Mouse (Mus musculus) heart, adult 2 months (tissue): ENCODE results near the gene Colgalt2.
A peak's percentile ranks its signal among the peaks of the same experiment; 100 is the strongest.

ENCODE experiments used
- CTCF ChIP-seq: fragments of 200-600 bp; IDR thresholded peaks from 2 replicates; pipeline ENCODE4 v1.8.1; 2022; ENCODE audit warnings: antibody characterized with exemption, mild to moderate bottlenecking, moderate library complexity
- EP300 ChIP-seq: fragments of 200-500 bp; IDR thresholded peaks from 2 replicates; pipeline ENCODE4 v1.6.1; 2011; ENCODE audit warnings: low read depth, low read length, control low read depth; ENCODE audit not compliant: insufficient read depth
- POLR2A ChIP-seq: fragments of 200-500 bp; IDR thresholded peaks from 2 replicates; pipeline ENCODE4 v1.6.1; 2011; ENCODE audit warnings: mild to moderate bottlenecking, low read depth, low read length, control low read depth; ENCODE audit not compliant: insufficient read depth

GRCm38 (mm10) chr1:152526154-152526553, 126.5 kb downstream of the Colgalt2 start:
- TF ChIP-seq POLR2A (0 out of 2 replicates have a peak, but pooled peaks have one; percentile 32), CTCF (no peak), EP300 (0 out of 2 replicates have a peak, but pooled peaks have one; percentile 51)
